Mouse (Mus musculus) kidney, adult 9 months (tissue): Measurements from ENCODE around the gene Ash1l.

Experiments used
- DNase-seq: peaks from one replicate; pipeline ENCODE4 v3.0.0; 2022

Ash1l gene

GRCm38 (mm10) chr3:88950576-88951326 lies at the start of gene Ash1l, which contains the start of gene Dap3:
Gene Ash1l (plus strand): TSS chr3:88950622.
Gene Dap3 (minus strand): TSS chr3:88951181.
- peak; percentile 80 for DNase-seq

- DNase-seq = no peak
Observed at GRCm38 (mm10) chr3:88904803-88905202, 45.6 kb upstream of the Ash1l start.

DNA sequence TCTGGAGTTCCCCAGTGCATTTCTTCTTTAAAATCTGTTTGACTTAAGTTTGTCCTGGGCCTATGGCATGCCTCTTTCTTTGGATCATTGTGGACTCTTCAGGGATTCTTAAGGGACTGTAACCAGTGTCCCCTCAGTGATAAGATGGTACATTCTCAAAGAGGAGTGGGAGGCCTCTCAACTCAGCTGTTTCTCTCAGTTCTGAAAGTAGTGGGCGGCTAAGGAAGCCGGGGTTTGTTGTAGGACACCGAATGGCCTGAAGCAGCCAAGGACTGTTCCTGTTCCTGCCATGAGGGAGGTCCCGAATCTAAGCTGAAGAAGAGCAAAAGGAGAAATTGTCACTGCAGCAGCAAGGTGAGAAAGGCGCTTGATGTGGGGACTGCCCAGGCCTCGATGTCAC lies 45.2 kb upstream of the Ash1l start:
- no peak for DNase-seq

DNA sequence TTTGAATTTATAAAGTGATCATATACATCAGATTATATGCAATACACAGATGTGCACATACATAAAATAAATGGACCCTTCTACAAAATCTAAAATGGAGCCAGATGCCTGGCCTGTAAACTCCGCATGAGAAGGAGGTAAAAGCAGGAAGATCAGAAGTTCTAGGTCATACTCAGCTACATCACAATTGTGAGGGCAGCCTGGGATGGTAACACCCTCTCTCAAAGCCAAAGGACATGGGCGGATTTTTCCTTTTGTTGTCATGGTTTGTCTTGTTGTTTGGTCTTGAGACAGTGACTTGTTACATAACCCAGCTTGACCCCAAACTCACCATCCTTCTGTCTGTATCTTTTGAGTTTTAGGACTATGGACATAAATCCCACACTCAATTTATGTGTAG lies 44.7 kb upstream of the Ash1l start:
- no peak for DNase-seq

DNA sequence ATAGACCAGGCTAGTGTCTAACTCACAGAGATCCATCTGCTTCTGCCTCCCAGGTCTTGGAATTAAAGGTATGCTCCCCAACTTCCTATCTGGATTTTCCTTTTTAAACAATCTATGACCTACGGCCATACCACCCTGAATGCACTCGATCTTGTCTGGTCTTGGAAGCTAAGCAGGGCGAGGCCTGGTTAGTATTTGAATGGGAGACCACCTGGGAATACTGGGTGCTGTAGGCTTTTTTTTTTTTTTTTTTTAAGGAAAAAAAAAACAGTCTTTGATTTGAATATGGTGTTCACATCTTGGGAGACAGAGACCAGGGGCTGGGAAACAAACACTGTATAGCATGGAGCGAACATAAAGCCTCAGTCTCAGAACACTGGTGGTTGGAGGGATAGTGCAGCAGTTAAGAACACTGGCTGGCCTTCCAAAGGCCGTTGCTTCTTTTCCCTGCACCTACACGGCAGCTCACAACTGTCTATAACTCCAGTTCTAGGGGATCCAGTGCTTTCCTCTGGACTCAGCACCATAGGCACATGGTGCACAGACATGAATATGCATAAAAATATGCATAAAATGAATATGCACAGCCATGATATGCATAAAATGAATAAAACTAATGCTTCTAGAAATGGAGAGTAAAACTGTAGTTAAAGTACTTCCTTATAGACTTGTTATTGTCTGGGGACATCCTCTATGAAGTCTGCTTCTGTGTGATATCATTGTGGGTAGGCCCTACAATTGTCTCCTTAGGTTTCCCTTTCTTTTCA lies 43.8 kb upstream of the Ash1l start:
- no peak for DNase-seq

GRCm38 (mm10) chr3:88912585-88912984 lies 37.8 kb upstream of the Ash1l start:
- no peak for DNase-seq

DNA sequence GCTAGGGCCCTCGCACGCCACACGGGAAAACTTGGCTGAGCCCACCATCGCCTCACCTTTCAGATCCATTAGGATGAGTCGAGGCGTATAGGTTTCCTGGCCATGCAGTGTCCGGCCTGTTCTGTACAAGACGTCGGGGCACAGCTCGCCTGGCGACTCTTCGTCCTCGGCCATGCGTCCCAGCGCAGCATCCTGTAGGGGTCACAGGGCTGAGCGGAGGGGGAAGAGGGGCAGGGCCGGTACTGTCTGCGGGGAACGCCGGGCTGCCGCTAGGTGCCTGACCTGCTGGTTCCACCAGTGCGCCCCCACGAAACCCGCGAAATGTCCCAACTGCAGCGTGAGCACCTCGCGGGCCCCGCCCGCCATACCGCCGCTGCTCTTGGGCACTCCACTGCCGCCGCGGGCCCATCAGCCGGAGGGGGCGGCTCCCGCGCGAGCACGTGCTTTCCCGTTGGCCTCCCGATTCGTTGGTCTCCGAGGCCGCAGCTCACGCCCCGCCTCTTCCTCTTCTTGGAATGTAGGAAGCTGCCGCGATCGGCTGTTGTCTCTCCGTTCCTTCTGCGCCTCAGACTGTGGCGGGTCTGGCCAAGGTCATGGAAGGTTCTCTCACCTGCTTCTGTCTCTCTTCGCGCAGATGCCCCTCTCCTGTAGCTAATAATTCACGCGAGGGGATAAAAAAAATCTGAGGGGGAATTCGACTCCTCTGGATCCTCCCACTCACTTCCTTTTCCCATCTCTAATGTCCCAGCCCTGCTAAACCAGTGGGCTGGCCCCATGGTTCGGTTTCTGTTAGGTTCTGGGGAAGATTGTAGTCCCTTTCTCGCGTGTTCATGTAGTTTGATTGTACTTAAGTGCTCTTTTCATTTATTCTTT lies 36.7 kb upstream of the Ash1l start, which contains the start of gene Msto1:
Msto1 (minus strand) TSS at position 489 of the 873 bp plus-strand sequence.
- DNase-seq = peak; percentile 94

DNA sequence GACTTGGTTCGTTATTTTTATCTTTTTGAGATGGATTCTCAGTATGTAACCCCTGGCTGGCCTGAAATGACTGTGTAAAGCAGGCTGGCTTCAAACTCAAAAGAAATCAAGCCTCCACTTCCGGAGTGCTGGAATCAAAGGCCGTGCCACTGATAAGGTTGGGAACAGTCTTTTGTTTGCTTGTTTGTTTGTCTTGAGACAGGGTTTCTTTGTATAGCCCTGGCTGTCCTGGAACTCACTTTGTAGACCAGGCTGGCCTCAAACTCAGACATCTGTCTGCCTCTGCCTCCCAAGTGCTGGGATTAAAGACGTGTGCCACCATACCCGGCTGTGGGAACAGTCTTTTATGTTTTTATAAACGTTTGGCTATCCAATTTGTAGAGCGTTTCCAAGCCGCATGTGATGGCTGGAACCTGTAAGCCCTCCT lies 36.0 kb upstream of the Ash1l start:
- DNase-seq = no peak

GRCm38 (mm10) chr3:88918981-88919380 lies 31.4 kb upstream of the Ash1l start:
- DNase-seq = peak; percentile 51

DNA sequence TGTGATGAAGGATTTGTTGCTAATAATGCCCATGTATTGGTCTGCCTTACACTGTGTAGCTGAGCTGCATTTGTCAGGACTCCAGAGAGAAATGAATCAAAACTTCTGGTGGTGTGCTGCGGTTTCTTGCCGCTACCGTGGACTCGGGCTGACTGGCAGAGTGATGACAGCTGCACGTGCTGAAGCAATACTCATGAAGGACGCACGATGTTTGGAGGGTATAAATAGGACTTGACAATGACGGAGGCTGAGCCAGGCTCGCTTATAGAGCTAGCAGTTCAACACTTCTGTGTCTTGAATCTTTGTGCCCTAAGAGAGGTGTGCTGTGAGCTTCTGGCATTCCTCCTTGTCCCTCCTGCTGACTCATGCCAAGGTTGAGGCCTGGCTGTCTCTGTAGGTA lies 29.0 kb upstream of the Ash1l start:
- DNase-seq = no peak

DNA sequence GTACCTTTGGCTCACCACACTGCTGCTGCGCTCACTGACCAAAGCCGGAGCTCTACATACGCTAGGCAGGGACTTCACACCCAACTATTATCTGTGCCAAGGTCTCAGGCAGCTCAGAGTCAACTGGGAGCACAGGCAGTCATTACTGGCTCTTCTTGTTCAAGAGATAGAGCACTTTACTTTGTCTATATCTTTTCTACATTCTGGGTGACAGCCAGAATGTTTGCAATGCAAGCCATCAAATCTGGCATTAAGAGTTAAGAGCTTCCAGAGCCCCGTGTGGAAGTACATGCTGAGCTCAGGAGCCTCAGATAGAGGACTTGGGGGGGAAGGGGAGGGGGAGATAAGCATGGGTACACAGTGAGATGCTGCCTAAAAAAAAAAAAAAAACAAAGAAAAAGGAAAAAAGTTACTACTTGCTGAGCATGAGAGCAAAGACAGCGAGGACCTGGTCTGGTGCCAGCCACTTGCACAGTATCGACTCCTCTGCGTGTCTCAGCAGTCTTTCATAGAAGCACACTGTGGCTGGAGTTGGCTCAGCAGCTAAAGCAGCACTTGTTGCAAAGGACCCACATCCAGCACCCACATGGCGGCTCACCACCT lies 26.3 kb upstream of the Ash1l start:
- no peak for DNase-seq

- no peak for DNase-seq
Observed at GRCm38 (mm10) chr3:88925651-88926050, 24.8 kb upstream of the Ash1l start.

- no peak for DNase-seq
Observed at GRCm38 (mm10) chr3:88929501-88929900, 20.9 kb upstream of the Ash1l start.

DNA sequence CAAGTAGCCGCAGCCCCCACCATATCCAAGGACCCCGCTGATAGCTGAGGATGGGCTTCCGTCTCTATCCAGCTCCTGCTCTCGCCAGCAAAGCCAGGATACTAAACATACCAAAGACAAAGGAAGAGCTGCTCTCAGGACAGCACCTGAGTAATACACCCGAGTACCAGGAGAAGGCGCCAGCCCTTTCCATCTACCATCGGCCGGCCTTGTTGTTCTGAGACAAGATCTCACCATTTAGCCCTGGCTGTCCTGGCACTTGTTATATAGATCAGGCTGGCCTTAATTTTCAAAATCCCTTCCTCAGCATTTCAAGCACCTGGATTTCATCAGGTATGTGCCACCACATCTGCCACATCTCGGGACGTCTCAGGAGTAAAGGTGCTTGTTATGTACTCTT lies 11.4 kb upstream of the Ash1l start:
- no peak for DNase-seq

DNA sequence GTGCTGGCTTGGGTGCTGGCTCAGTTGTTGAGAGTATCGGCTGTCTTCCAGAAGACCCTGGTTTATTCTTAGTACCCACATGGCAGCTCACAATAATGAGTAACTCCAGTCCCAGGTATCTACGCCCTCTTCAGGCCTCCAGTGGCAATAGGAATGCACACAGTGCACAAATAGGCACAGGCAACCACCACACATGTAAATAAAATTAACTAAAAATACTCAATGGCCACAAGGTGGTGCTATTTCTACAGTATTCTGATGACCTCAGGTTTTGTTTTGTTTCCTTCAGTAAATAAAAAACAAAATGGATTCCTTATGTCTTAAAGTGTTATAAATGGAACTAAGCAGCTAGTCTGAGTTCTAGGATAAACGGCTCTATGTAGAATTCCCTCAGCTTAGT lies 10.7 kb upstream of the Ash1l start:
- peak; percentile 65 for DNase-seq

GRCm38 (mm10) chr3:88942316-88942880 lies 8.0 kb upstream of the Ash1l start:
- no peak for DNase-seq

GRCm38 (mm10) chr3:88944109-88944508 lies 6.3 kb upstream of the Ash1l start:
- DNase-seq = no peak

DNA sequence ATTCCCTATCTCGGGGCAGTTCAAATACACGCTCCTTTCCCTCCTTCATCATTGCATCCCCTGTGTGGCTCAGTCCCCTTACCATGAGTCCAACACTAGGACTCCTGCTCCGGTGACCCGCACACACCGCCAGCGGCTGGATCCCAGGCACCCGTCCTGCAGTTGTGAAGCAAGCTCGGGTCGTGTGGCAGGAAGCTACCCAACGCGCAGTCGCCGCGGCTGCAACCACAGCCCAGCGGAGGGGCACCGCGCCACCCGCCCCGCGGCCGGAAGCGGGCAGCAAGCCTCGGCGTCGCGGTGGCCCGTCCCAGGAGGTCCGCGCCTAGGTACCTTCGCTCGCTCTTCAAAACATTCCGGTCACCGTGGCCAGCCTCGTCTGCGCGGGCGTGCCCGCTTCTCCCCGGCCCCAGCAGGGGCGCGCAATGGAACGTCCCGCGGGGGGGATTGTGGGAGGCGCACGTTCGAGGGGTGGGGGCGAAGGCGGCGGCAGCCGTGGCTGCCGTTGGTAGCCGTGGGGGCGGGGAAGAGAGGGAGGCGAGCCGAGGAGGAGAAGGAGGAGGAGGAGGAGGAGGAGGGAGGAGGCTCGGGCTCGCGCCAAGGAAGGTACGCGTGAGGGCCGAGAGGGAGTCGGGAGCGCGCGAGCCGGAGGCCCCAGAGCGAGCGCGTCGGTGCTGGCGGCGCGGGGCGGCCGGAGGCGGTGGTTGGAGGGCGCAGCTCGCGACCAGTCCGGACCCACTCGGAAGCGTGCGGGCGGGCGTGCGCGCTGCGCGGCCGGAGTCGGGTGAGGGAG lies 441 bp upstream of the Ash1l start:
- DNase-seq = peak; percentile 89

- no peak for DNase-seq
Observed at GRCm38 (mm10) chr3:88951327-88951800, 942 bp downstream of the Ash1l start.

DNA sequence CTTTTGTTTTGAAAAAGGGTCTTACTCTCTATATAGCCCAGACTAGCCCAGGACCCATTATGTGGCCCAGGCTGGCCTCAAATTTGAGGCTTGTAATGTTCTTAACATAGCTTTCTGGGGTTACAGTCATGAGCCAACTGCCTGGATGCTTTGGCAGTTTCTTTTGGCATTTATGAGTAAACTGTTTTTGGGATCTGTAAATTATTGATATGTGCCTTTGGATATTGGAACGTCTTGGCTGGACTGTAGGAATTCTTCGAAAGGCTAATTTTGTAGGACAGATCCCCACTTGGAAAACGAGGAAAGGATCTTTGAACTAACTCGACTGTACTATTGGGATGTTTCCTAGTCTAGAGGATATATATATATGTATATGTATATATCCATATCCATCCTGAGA lies 2.8 kb downstream of the Ash1l start:
- DNase-seq = peak; percentile 69

DNA sequence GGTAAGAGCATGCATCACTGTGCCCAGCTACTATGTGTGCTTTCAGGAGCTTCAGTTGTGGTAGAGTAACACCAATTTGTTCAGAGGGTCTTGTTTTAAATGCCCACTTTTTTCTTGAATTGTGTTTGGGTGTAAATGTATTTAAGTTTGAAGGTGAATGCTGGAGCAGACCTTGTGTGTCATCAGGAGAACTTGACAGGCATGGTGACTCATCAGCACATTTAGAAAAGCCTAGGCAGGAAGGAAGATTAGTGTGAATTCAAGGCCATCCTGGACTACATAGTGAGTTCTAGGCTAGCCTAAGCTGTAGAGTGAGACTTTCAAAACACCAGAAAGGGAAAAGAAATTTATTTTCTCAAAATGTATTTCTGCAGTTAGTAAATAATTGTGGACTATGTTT lies 3.3 kb downstream of the Ash1l start:
- no peak for DNase-seq
